Mouse (Mus musculus) kidney, embryonic 14.5 days (tissue): ENCODE measurements around the gene Nid2. TPM values are rescaled to one million over a fixed set of nuclear protein-coding genes. Genes with fewer than 3 reads are reported as not detected.

ENCODE experiments used
- ATAC-seq: fragments of 200-750 bp; cut with Nextera tagmentation; 2 replicates; pipeline ENCODE4 v1.8.0; 2017; ENCODE audit warnings: moderate number of reproducible peaks, mild to moderate bottlenecking, moderate TSS enrichment, moderate library complexity; ENCODE audit not compliant: low FRiP score, low TSS enrichment
- H3K27ac ChIP-seq: fragments of 300-500 bp; sonication (generic); 2 replicates; pipeline ENCODE4 v1.5.1; 2014; ENCODE audit warnings: low read depth, mild to moderate bottlenecking, low read length, moderate library complexity, mixed read lengths
- H3K27me3 ChIP-seq: fragments of 300-500 bp; sonication (generic); 2 replicates; pipeline ENCODE4 v1.6.1; 2014; ENCODE audit warnings: mild to moderate bottlenecking, low read length; ENCODE audit not compliant: control insufficient read depth, insufficient read depth
- H3K36me3 ChIP-seq: fragments of 300-500 bp; sonication (generic); 2 replicates; pipeline ENCODE4 v1.6.1; 2014; ENCODE audit warnings: low read length, mixed read lengths; ENCODE audit not compliant: control insufficient read depth, insufficient read depth
- H3K4me1 ChIP-seq: fragments of 300-500 bp; sonication (generic); 2 replicates; pipeline ENCODE4 v1.6.1; 2014; ENCODE audit warnings: low read length, mixed read lengths; ENCODE audit not compliant: control insufficient read depth, insufficient read depth
- H3K4me2 ChIP-seq: fragments of 300-500 bp; sonication (generic); replicated peaks from 2 replicates; pipeline ENCODE4 v1.6.1; 2014; ENCODE audit warnings: low read depth, mild to moderate bottlenecking, low read length
- H3K4me3 ChIP-seq: fragments of 300-500 bp; sonication (generic); 2 replicates; pipeline ENCODE4 v1.5.1; 2014; ENCODE audit warnings: mild to moderate bottlenecking, low read length
- H3K9ac ChIP-seq: fragments of 300-500 bp; sonication (generic); 2 replicates; pipeline ENCODE4 v1.6.1; 2014; ENCODE audit warnings: low read depth, mild to moderate bottlenecking, low read length, moderate library complexity
- H3K9me3 ChIP-seq: fragments of 300-500 bp; sonication (generic); 2 replicates; pipeline ENCODE4 v1.6.1; 2016; ENCODE audit warnings: low read length; ENCODE audit not compliant: control insufficient read depth
- whole genome bisulfite sequencing: fragments of 180-500 bp; shearing (Covaris S2); extraction: QIAGEN DNeasy Blood & Tissue Kit; methylation state at CpG from one replicate; pipeline ENCODE4 v1.1.7; 2014; 5-methylcytosine and 5-hydroxymethylcytosine counted together
- polyA plus RNA-seq: library from polyadenylated mRNA; unstranded; fragments of >200 nt; fragmentation: Nextera tagmentation; extraction: Ambion mirVana; gene quantifications from 2 replicates; pipeline ENCODE4 v1.2.1, GENCODE M21; 2014

Gene Nid2
- polyA plus RNA-seq, 1 experiment from 2014 or later, result 95.7 TPM

DNA sequence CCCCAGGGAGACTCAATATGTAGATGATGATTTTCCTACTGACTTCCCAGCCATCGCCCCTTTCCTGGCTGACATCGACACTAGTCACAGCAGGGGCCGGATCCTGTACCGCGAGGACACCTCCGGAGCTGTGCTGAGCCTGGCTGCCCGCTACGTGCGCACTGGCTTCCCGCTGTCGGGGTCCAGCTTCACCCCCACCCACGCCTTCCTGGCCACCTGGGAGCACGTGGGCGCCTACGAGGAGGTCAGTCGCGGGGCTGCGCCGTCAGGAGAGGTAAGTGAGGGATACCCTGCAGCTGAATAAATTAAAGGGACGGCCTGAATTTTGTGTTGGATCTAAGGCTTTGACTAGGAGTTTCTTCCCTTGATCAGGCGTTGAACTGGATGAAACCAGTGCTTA, 1.2 kb downstream of the Nid2 start:
- WGBS, result 3% methylated on average over 21 of the region's 21 CpGs
- no peak overlapping the region for H3K27ac ChIP-seq
- 0 out of 2 replicates have a peak, but pooled peaks cover 2% of the 10 kb centered on the region for H3K27me3 ChIP-seq
- H3K9me3 ChIP-seq, result no peaks in the 10 kb centered on the region
- no peak for ATAC-seq
- 0 out of 2 replicates have a peak, but pooled peaks cover 5% of the 10 kb centered on the region for H3K36me3 ChIP-seq
- H3K4me3 ChIP-seq, result peak overlapping the region; percentile 59
- peak overlapping the region; percentile 69 for H3K4me2 ChIP-seq
- peaks cover 14% of the 10 kb centered on the region for H3K4me1 ChIP-seq
- H3K9ac ChIP-seq, result peak overlapping the region; percentile 63; the same call in 1 of the 2 replicates

- no peaks in the 10 kb centered on the region for H3K27me3 ChIP-seq
- H3K27ac ChIP-seq, result no peak overlapping the region
- ATAC-seq, result no peak
- H3K4me3 ChIP-seq, result no peak overlapping the region
- no peaks in the 10 kb centered on the region for H3K9me3 ChIP-seq
- H3K4me1 ChIP-seq, result peaks cover 29% of the 10 kb centered on the region
- H3K36me3 ChIP-seq, result 0 out of 2 replicates have a peak, but pooled peaks cover 7% of the 10 kb centered on the region
- no peak overlapping the region for H3K4me2 ChIP-seq
- H3K9ac ChIP-seq, result no peak overlapping the region
- 55% methylated on average over 10 of the region's 10 CpGs for WGBS
Measured at GRCm38 (mm10) chr14:19759277-19760193, 8.5 kb downstream of the Nid2 start.

DNA sequence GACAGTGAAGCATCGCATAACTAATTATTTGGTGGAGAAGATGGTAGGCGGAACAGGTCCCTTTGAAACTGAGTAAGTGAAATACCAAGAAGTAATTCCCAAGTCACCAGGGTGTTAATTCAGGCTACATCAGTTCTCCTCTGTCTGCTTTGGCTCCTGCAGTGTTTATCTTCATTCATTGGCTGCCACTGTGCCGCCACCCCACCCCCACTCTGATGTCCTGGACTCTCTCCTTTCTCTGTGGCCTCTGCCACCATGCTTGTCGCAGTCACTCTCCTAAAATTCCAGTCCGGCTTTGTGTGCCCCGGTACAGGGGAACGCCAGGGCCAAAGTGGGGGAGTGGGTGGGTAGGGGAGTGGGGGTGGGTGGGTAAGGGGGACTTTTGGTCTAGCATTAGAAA, 9.7 kb downstream of the Nid2 start:
- Histone ChIP-seq H3K4me2 (no peak overlapping the region), H3K36me3 (0 out of 2 replicates have a peak, but pooled peaks cover 7% of the 10 kb centered on the region), H3K4me1 (peaks cover 29% of the 10 kb centered on the region), H3K9ac (no peak overlapping the region), H3K4me3 (no peak overlapping the region), H3K27ac (no peak overlapping the region), H3K9me3 (no peaks in the 10 kb centered on the region), H3K27me3 (no peaks in the 10 kb centered on the region)
- ATAC-seq, result no peak
- WGBS, result 21% methylated on average over 7 of the region's 7 CpGs

GRCm38 (mm10) chr14:19762014-19762413, 10.9 kb downstream of the Nid2 start:
- Histone ChIP-seq H3K9ac (no peak overlapping the region), H3K4me2 (no peak overlapping the region), H3K27ac (no peak overlapping the region), H3K4me3 (no peak overlapping the region), H3K9me3 (no peaks in the 10 kb centered on the region), H3K36me3 (peaks cover 2% of the 10 kb centered on the region; the same call in 1 of the 2 replicates), H3K27me3 (no peaks in the 10 kb centered on the region), H3K4me1 (peaks cover 33% of the 10 kb centered on the region)
- peak; percentile 33 for ATAC-seq
- WGBS, result 41% methylated on average over 4 of the region's 4 CpGs

DNA sequence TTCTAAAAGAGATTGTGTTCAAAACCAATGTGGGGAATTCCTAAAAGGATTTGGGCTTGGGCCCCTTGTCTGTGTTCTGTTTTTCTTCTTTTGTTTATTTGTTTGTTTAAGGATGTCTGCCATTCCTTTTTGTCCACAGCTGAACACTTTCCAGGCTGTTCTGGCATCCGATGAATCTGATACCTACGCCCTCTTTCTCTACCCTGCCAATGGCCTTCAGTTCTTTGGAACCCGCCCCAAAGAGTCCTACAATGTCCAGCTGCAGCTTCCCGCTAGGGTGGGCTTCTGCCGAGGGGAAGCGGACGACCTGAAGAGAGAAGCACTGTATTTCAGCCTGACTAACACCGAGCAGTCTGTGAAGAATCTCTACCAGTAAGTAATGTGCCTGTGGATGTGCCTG, 12.5 kb downstream of the Nid2 start:
- H3K4me3 ChIP-seq, result no peak overlapping the region
- H3K4me1 ChIP-seq, result peaks cover 36% of the 10 kb centered on the region

DNA sequence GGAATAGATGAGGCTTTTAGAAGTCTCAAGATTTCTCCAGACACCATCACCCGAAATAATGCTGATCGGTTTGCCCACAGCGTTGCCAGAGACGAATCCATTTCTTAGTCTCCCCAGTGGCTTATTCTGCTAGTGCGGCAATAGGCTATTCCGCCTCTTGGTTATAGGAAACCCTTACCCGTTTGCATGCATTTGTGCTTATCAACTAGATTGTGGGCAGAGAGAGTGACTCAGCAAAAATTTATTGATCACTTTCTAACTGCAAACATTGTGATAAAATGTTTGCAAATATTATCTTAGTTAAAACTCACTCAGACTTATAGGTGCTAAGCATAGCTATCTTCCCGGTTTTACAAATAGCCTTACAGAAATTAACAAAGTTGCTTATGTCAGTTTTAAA, 13.3 kb downstream of the Nid2 start:
- Histone ChIP-seq H3K9me3 (no peaks in the 10 kb centered on the region), H3K4me3 (no peak overlapping the region), H3K4me1 (peaks cover 34% of the 10 kb centered on the region), H3K36me3 (peaks cover 8% of the 10 kb centered on the region), H3K27me3 (no peaks in the 10 kb centered on the region), H3K27ac (no peak overlapping the region), H3K9ac (no peak overlapping the region), H3K4me2 (no peak overlapping the region; the same call in 1 of the 2 replicates)
- ATAC-seq, result no peak
- WGBS, result 76% methylated on average over 8 of the region's 8 CpGs

More for the DNA sequence above, 12.5 kb downstream of the Nid2 start:
- H3K4me2 ChIP-seq, result no peak overlapping the region; the same call in 1 of the 2 replicates
- H3K36me3 ChIP-seq, result peaks cover 7% of the 10 kb centered on the region
- no peak overlapping the region for H3K9ac ChIP-seq
- no peaks in the 10 kb centered on the region for H3K27me3 ChIP-seq
- no peak overlapping the region; the same call in 1 of the 2 replicates for H3K27ac ChIP-seq
- H3K9me3 ChIP-seq, result no peaks in the 10 kb centered on the region
- peak; percentile 46; the same call in 1 of the 2 replicates for ATAC-seq
- 29% methylated on average over 8 of the region's 8 CpGs for WGBS

DNA sequence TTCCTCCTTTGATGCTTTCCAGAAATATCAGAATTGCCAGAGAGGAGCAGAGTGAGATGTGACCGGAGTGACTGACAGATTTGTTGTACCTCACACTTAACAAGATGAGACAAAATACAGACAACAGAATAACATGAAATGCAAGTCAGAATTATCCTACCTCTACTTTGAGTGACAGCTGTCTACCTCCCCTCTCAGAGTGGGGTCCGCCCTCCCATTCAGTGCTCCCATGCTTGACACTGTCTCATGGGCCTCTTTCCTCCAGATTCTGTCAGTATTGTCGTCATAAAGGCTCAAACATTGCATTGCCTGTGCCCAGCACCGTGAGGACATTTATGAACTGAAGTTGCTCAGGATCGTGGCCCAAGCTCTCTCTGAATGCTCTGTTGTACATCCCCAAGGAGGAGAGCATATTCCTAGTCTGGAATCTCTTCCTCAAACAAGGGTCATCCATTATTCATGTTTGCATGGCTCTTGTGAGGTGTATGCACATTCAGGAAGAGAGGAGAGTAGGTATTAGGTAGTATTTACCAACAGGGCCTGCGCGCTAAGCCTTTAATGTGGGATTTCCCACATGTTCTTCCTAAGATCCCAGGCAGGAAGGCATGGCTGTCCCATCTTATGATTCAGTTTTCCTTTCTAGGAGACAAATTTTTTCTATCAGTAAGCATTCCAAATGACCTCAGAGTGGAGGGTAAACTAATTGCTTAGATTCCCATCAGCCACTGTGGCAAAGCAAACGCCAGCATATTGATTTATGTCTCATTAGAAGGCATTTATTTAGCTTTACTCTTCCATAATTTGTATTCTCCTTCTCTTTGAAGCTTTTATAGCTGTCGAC, 14.7 kb downstream of the Nid2 start:
- H3K36me3 ChIP-seq, result peaks cover 8% of the 10 kb centered on the region
- H3K4me3 ChIP-seq, result no peak overlapping the region
- H3K27ac ChIP-seq, result peak overlapping the region; percentile 73; the same call in 1 of the 2 replicates

GRCm38 (mm10) chr14:19766380-19766649, 15.2 kb downstream of the Nid2 start:
- Histone ChIP-seq H3K36me3 (peaks cover 8% of the 10 kb centered on the region), H3K9me3 (no peaks in the 10 kb centered on the region), H3K4me1 (peaks cover 45% of the 10 kb centered on the region), H3K27ac (peak overlapping the region; percentile 24; the same call in 1 of the 2 replicates), H3K9ac (no peak overlapping the region), H3K4me3 (no peak overlapping the region), H3K4me2 (no peak overlapping the region), H3K27me3 (no peaks in the 10 kb centered on the region)
- ATAC-seq, result peak; percentile 73; the same call in 1 of the 2 replicates
- 25% methylated on average over 1 of the region's 1 CpGs for WGBS

More for the DNA sequence above, 14.7 kb downstream of the Nid2 start:
- H3K4me2 ChIP-seq, result no peak overlapping the region
- H3K9ac ChIP-seq, result no peak overlapping the region
- 60% methylated on average over 9 of the region's 9 CpGs for WGBS
- H3K4me1 ChIP-seq, result peaks cover 42% of the 10 kb centered on the region
- H3K9me3 ChIP-seq, result no peaks in the 10 kb centered on the region
- H3K27me3 ChIP-seq, result no peaks in the 10 kb centered on the region
- ATAC-seq, result peak; percentile 22; the same call in 1 of the 2 replicates
